19 mouse cellular contexts compared by ENCODE assay signal in the genomic region with DNA sequence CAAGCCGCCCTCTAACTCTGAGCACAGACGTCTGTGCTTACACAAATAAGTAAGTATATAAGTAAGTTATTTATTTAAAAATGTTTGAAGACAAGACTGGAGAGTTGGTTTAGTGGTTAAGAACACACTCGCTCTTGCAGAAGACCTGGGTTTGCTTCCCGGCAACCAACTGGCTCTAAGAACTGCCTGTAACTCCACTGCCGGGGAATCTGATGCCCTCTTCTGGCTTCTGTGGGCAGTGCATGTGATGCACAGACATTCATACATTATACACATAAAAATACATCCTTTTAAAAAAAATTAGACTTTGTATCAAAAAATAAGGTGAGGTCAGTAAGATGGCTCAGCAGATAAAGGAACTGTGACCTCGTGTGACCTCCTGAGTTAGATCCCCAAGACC. TPM values are rescaled to one million over a fixed set of nuclear protein-coding genes. Genes with fewer than 3 reads are reported as not detected.
DNase-seq lines count a peak whose midpoint lies in the region; ATAC-seq and TF ChIP-seq lines count a peak whose summit lies in the region.
"Had no signal": no experiment of that assay in that cellular context is flagged by ENCODE, and none has a peak within 500 bp of the region (broad histone marks: within the 10 kb centered on the region; RNA-seq: fewer than 3 reads in every experiment).

No protein-coding gene starts in this region.

- ATAC-seq in intestine, embryonic 14.5 days (replicated peaks; ENCODE audit: low FRiP score, low TSS enrichment, low read depth) = no peak
- no peak for ATAC-seq in intestine, embryonic 15.5 days
- ATAC-seq in midbrain, postnatal 0 days (ENCODE audit: low FRiP score) = no peak
- no peak for ATAC-seq in midbrain, embryonic 15.5 days (replicated peaks)
- ATAC-seq in megakaryocyte progenitor cell, adult 5-6 weeks (replicated peaks; ENCODE audit: poor library complexity) = peak; percentile 45; the same call in 1 of the 2 replicates

- no peak overlapping the region for H3K4me2 ChIP-seq in intestine, embryonic 14.5 days (ENCODE audit: low read length)
- no peak overlapping the region for H3K4me2 ChIP-seq in intestine, embryonic 15.5 days (replicated peaks)
- H3K4me2 ChIP-seq in midbrain, postnatal 0 days (ENCODE audit: low read depth, low read length, poor library complexity, severe bottlenecking) = no peak overlapping the region
- no peak overlapping the region for H3K4me2 ChIP-seq in midbrain, embryonic 15.5 days
- H3K4me2 ChIP-seq: heart, embryonic 11.5 days; liver, embryonic 13.5 days had no signal

- H3K9ac ChIP-seq in intestine, embryonic 14.5 days (ENCODE audit: low read length) = no peak overlapping the region
- H3K9ac ChIP-seq in intestine, embryonic 15.5 days = no peak overlapping the region
- H3K9ac ChIP-seq in midbrain, postnatal 0 days (replicated peaks; ENCODE audit: low read length, poor library complexity, severe bottlenecking) = no peak overlapping the region
- no peak overlapping the region for H3K9ac ChIP-seq in midbrain, embryonic 15.5 days
- H3K9ac ChIP-seq: liver, embryonic 13.5 days had no signal

- H3K9me3 ChIP-seq in intestine, embryonic 14.5 days (ENCODE audit: control insufficient read depth, low read length) = no peaks in the 10 kb centered on the region
- no peaks in the 10 kb centered on the region for H3K9me3 ChIP-seq in intestine, embryonic 15.5 days
- H3K9me3 ChIP-seq in midbrain, postnatal 0 days (ENCODE audit: low read length) = no peaks in the 10 kb centered on the region
- H3K9me3 ChIP-seq in midbrain, embryonic 15.5 days = no peaks in the 10 kb centered on the region
- H3K9me3 ChIP-seq: hindbrain, embryonic 10.5 days; liver, embryonic 13.5 days had no signal

- TF ChIP-seq CTCF in midbrain, postnatal 0 days (IDR thresholded peaks at IDR 0.05) = peak; percentile 50

- no peak overlapping the region for H3K27ac ChIP-seq in intestine, embryonic 14.5 days (ENCODE audit: low read depth)
- no peak overlapping the region for H3K27ac ChIP-seq in intestine, embryonic 15.5 days
- no peak overlapping the region for H3K27ac ChIP-seq in midbrain, postnatal 0 days (ENCODE audit: low read depth, low read length)
- H3K27ac ChIP-seq in midbrain, embryonic 15.5 days = no peak overlapping the region
- H3K27ac ChIP-seq: gastrocnemius, adult 2 months; hindbrain, embryonic 10.5 days; liver, embryonic 13.5 days had no signal

- DNase-seq in intestine, embryonic 14.5 days (ENCODE audit: low spot score) = peak; percentile 49
- no peak for DNase-seq in midbrain, postnatal 0 days (ENCODE audit: low spot score)
- DNase-seq in MEL-GATA-1-ER (ENCODE audit: extremely low read depth, low read depth) = peak; percentile 21
- no peak for DNase-seq in left cerebral cortex, adult 11 months (ENCODE audit: low spot score)
- DNase-seq in gastrocnemius, adult 18-20 months (ENCODE audit: low spot score) = no peak
- DNase-seq: gastrocnemius, adult 2 months; layer of hippocampus, postnatal 36 days; liver, embryonic 13.5 days; thymus, postnatal 14 days had no signal

- WGBS in intestine, embryonic 14.5 days = 89% methylated on average over 6 of the region's 6 CpGs
- 92% methylated on average over 6 of the region's 6 CpGs for WGBS in intestine, embryonic 15.5 days
- 91% methylated on average over 6 of the region's 6 CpGs for WGBS in midbrain, postnatal 0 days
- WGBS in midbrain, embryonic 15.5 days = 94% methylated on average over 6 of the region's 6 CpGs

- no peaks in the 10 kb centered on the region for H3K27me3 ChIP-seq in intestine, embryonic 14.5 days (replicated peaks; ENCODE audit: control insufficient read depth, insufficient read depth, low read length)
- H3K27me3 ChIP-seq in intestine, embryonic 15.5 days (replicated peaks) = no peaks in the 10 kb centered on the region
- H3K27me3 ChIP-seq in midbrain, postnatal 0 days (ENCODE audit: insufficient read depth, low read length) = no peaks in the 10 kb centered on the region
- H3K27me3 ChIP-seq in midbrain, embryonic 15.5 days (replicated peaks) = no peaks in the 10 kb centered on the region
- H3K27me3 ChIP-seq: liver, embryonic 13.5 days had no signal

- no peaks in the 10 kb centered on the region for H3K4me1 ChIP-seq in intestine, embryonic 14.5 days (replicated peaks; ENCODE audit: control insufficient read depth, insufficient read depth, low read length)
- H3K4me1 ChIP-seq in intestine, embryonic 15.5 days (replicated peaks) = no peaks in the 10 kb centered on the region
- H3K4me1 ChIP-seq in midbrain, postnatal 0 days (ENCODE audit: insufficient read depth, low read length) = no peaks in the 10 kb centered on the region
- H3K4me1 ChIP-seq in midbrain, embryonic 15.5 days = no peaks in the 10 kb centered on the region
- H3K4me1 ChIP-seq: hindbrain, embryonic 10.5 days; liver, embryonic 13.5 days had no signal

- H3K36me3 ChIP-seq in intestine, embryonic 14.5 days (ENCODE audit: control insufficient read depth, insufficient read depth, low read length) = peaks cover 6% of the 10 kb centered on the region; the same call in 1 of the 2 replicates
- no peaks in the 10 kb centered on the region for H3K36me3 ChIP-seq in intestine, embryonic 15.5 days
- peaks cover 38% of the 10 kb centered on the region for H3K36me3 ChIP-seq in midbrain, postnatal 0 days (ENCODE audit: insufficient read depth, low read length)
- H3K36me3 ChIP-seq in midbrain, embryonic 15.5 days (replicated peaks) = peaks cover 38% of the 10 kb centered on the region
- H3K36me3 ChIP-seq: liver, embryonic 13.5 days had no signal

- H3K4me3 ChIP-seq in intestine, embryonic 14.5 days (ENCODE audit: low read depth, low read length) = no peak overlapping the region
- H3K4me3 ChIP-seq in intestine, embryonic 15.5 days (replicated peaks) = no peak overlapping the region
- H3K4me3 ChIP-seq in midbrain, postnatal 0 days (ENCODE audit: low read depth, low read length) = no peak overlapping the region
- H3K4me3 ChIP-seq in midbrain, embryonic 15.5 days = no peak overlapping the region
- H3K4me3 ChIP-seq: erythroblast, embryonic 14.5 days; gastrocnemius, adult 2 months; hindbrain, embryonic 10.5 days; liver, embryonic 13.5 days had no signal

RNA-seq across cellular contexts. Expression of a gene that starts 11.5 kb away (rescaled TPM):
- polyA plus RNA-seq in intestine, embryonic 14.5 days (2014; fragmentation: Nextera tagmentation; extraction: Ambion mirVana) = 2.8 and 3.0 TPM in 2 replicates
- 1.6 and 2.0 TPM in 2 replicates for polyA plus RNA-seq in intestine, embryonic 15.5 days (2015; fragmentation: Nextera tagmentation; extraction: Ambion mirVana)
- total RNA-seq in midbrain, postnatal 0 days (2014; rRNA removed) = 30.0 and 37.6 TPM in 2 replicates
- 26.1 and 30.9 TPM in 2 replicates for polyA plus RNA-seq in midbrain, postnatal 0 days (2015; fragmentation: Nextera tagmentation; extraction: Ambion mirVana)
- polyA plus RNA-seq in midbrain, embryonic 15.5 days (2015; fragmentation: Nextera tagmentation; extraction: Ambion mirVana) = 34.1 and 36.5 TPM in 2 replicates
- 0.66 and 1.2 TPM in 2 replicates for total RNA-seq in megakaryocyte progenitor cell, adult 5-6 weeks (2015)
- 1.4 and 1.5 TPM in 2 replicates for total RNA-seq in megakaryocyte progenitor cell, adult 5-6 weeks (2017)
- not detected for total RNA-seq in gastrocnemius, adult 18-20 months (2021)
- total RNA-seq: gastrocnemius, adult 2 months had no signal
- polyA plus RNA-seq: erythroblast, embryonic 14.5 days; spleen, adult 2 months had no signal

RNA-seq across cellular contexts. Expression of a gene that starts 22.8 kb away (rescaled TPM):
- 0.30 and 0.45 TPM in 2 replicates for polyA plus RNA-seq in intestine, embryonic 14.5 days (2014; fragmentation: Nextera tagmentation; extraction: Ambion mirVana)
- polyA plus RNA-seq in intestine, embryonic 15.5 days (2015; fragmentation: Nextera tagmentation; extraction: Ambion mirVana) = 0.40 and 0.48 TPM in 2 replicates
- total RNA-seq in midbrain, postnatal 0 days (2014; rRNA removed) = 0.55 TPM in 1 of 2 replicates, not detected in the other
- polyA plus RNA-seq in midbrain, postnatal 0 days (2015; fragmentation: Nextera tagmentation; extraction: Ambion mirVana) = 0.14 and 0.26 TPM in 2 replicates
- 0.45 and 0.55 TPM in 2 replicates for polyA plus RNA-seq in midbrain, embryonic 15.5 days (2015; fragmentation: Nextera tagmentation; extraction: Ambion mirVana)
- total RNA-seq in megakaryocyte progenitor cell, adult 5-6 weeks (2015) = 0.20 and 1.4 TPM in 2 replicates
- 2.7 and 4.4 TPM in 2 replicates for total RNA-seq in megakaryocyte progenitor cell, adult 5-6 weeks (2017)
- total RNA-seq in gastrocnemius, adult 18-20 months (2021) = not detected
- total RNA-seq: gastrocnemius, adult 2 months had no signal

RNA-seq across cellular contexts. Expression of a gene that starts 24.3 kb away (rescaled TPM):
- polyA plus RNA-seq in intestine, embryonic 14.5 days (2014; fragmentation: Nextera tagmentation; extraction: Ambion mirVana) = 1.3 and 3.2 TPM in 2 replicates
- 4.8 TPM in 2 replicates for polyA plus RNA-seq in intestine, embryonic 15.5 days (2015; fragmentation: Nextera tagmentation; extraction: Ambion mirVana)
- total RNA-seq in midbrain, postnatal 0 days (2014; rRNA removed) = 0.71 TPM in 1 of 2 replicates, not detected in the other
- 0.23 and 0.26 TPM in 2 replicates for polyA plus RNA-seq in midbrain, postnatal 0 days (2015; fragmentation: Nextera tagmentation; extraction: Ambion mirVana)
- polyA plus RNA-seq in midbrain, embryonic 15.5 days (2015; fragmentation: Nextera tagmentation; extraction: Ambion mirVana) = 0.38 TPM in 1 of 2 replicates, not detected in the other
- total RNA-seq in megakaryocyte progenitor cell, adult 5-6 weeks (2015) = not detected in 2 replicates
- not detected in 2 replicates for total RNA-seq in megakaryocyte progenitor cell, adult 5-6 weeks (2017)
- total RNA-seq in gastrocnemius, adult 18-20 months (2021) = not detected
- total RNA-seq: gastrocnemius, adult 2 months; megakaryocyte, adult 5-6 weeks had no signal
- polyA plus RNA-seq: erythroblast, embryonic 14.5 days; heart, embryonic 11.5 days had no signal

RNA-seq across cellular contexts. Expression of a gene that starts 34.9 kb away (rescaled TPM):
- not detected in 2 replicates for polyA plus RNA-seq in intestine, embryonic 14.5 days (2014; fragmentation: Nextera tagmentation; extraction: Ambion mirVana)
- not detected in 2 replicates for polyA plus RNA-seq in intestine, embryonic 15.5 days (2015; fragmentation: Nextera tagmentation; extraction: Ambion mirVana)
- not detected in 2 replicates for total RNA-seq in midbrain, postnatal 0 days (2014; rRNA removed)
- not detected in 2 replicates for polyA plus RNA-seq in midbrain, postnatal 0 days (2015; fragmentation: Nextera tagmentation; extraction: Ambion mirVana)
- not detected in 2 replicates for polyA plus RNA-seq in midbrain, embryonic 15.5 days (2015; fragmentation: Nextera tagmentation; extraction: Ambion mirVana)
- not detected in 2 replicates for total RNA-seq in megakaryocyte progenitor cell, adult 5-6 weeks (2015)
- not detected in 2 replicates for total RNA-seq in megakaryocyte progenitor cell, adult 5-6 weeks (2017)
- total RNA-seq in gastrocnemius, adult 18-20 months (2021) = not detected
- total RNA-seq: adrenal gland, adult 18-20 months; gastrocnemius, adult 2 months; layer of hippocampus, postnatal 36 days; megakaryocyte, adult 5-6 weeks had no signal
- polyA plus RNA-seq: erythroblast, embryonic 14.5 days; heart, embryonic 11.5 days; hindbrain, embryonic 10.5 days; kidney, embryonic 16.5 days; liver, embryonic 13.5 days had no signal

RNA-seq across cellular contexts. Expression of a gene that starts 37.1 kb away (rescaled TPM):
- not detected in 2 replicates for polyA plus RNA-seq in intestine, embryonic 14.5 days (2014; fragmentation: Nextera tagmentation; extraction: Ambion mirVana)
- polyA plus RNA-seq in intestine, embryonic 15.5 days (2015; fragmentation: Nextera tagmentation; extraction: Ambion mirVana) = not detected in 2 replicates
- not detected in 2 replicates for total RNA-seq in midbrain, postnatal 0 days (2014; rRNA removed)
- 0.17 and 0.22 TPM in 2 replicates for polyA plus RNA-seq in midbrain, postnatal 0 days (2015; fragmentation: Nextera tagmentation; extraction: Ambion mirVana)
- polyA plus RNA-seq in midbrain, embryonic 15.5 days (2015; fragmentation: Nextera tagmentation; extraction: Ambion mirVana) = not detected in 2 replicates
- total RNA-seq in megakaryocyte progenitor cell, adult 5-6 weeks (2015) = not detected in 2 replicates
- total RNA-seq in megakaryocyte progenitor cell, adult 5-6 weeks (2017) = not detected in 2 replicates
- not detected for total RNA-seq in gastrocnemius, adult 18-20 months (2021)
- total RNA-seq: gastrocnemius, adult 2 months; layer of hippocampus, postnatal 36 days; megakaryocyte, adult 5-6 weeks had no signal
- polyA plus RNA-seq: erythroblast, embryonic 14.5 days; heart, embryonic 11.5 days; hindbrain, embryonic 10.5 days; liver, embryonic 13.5 days; spleen, adult 2 months had no signal

Comparison
In these comparisons a context has a peak if more than half of its experiments do, and no peak if none do; other contexts are left out.
1. DNase-seq: peak in intestine, embryonic 14.5 days (single experiment) and MEL-GATA-1-ER (single experiment); none in midbrain, postnatal 0 days (single experiment), left cerebral cortex, adult 11 months (single experiment) and gastrocnemius, adult 18-20 months (single experiment).